Mouse (Mus musculus): Measurements from ENCODE around the gene Retn.
A peak's percentile ranks its signal among the peaks of the same experiment; 100 is the strongest.

Gene Retn

DNA sequence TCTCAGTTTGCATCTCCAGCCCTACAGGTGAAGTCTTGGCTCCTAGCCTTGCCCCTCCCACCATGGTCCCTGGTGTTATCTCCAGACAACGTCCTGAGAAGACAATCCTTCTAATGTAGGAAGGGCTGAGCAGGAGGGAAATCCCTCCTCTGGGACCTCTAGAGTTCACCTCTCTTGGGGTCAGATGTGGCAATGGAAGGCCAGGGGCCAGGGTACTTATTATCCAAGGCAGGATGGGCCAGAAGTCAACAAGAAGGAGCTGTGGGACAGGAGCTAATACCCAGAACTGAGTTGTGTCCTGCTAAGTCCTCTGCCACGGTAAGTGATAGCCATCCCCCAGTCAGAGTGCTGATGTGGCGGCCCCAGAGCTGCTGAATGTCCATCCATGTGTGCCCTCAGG lies at the start of gene Retn:
Gene Retn (plus strand): TSS at position 245 of the 400 bp plus-strand sequence.
- DNase-seq, result no peak

- DNase-seq, result no peak
Observed at GRCm38 (mm10) chr8:3606593-3606992, 49.0 kb upstream of the Retn start.

DNA sequence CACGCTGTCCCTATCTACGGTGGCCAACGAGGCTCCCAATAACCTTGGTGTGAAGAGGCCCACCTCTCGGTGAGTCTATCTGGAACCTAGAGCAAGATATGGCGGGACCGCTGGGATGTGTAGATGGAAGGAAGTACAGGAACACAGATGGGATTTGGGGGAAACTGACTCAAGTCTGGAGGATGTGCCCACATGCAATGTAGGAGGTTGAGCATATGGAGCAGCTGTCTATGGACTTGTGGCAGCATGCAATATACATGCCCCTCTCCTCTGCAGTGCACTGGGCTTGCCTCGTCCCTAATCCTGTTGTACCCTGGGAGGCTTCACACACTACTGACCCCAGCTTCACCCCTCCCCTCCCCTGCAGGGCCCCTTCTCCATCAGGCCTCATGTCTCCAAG lies 47.7 kb upstream of the Retn start:
- no peak for DNase-seq

- DNase-seq, result no peak
Observed at GRCm38 (mm10) chr8:3609046-3609815, 46.3 kb upstream of the Retn start.

DNA sequence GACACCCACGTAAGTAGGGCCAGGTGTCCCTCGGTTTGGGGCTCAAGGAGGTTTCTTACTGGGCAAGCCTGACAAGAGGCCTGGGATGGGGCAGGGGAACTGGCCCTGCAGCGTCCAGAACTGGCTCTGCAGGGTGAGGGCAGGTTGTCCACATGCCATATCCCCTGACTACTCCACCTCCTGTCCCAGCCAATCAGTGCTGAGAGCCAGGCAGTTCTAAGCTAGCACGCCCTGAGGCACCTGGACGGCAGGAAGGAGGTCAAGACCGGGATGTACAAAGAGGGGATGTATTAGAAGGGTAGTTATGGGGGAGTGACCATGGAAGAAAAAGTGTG lies 45.8 kb upstream of the Retn start:
- DNase-seq, result no peak

- DNase-seq, result peak; percentile 99
Observed at GRCm38 (mm10) chr8:3621199-3621970, 34.2 kb upstream of the Retn start, which contains the start of the genes Xab2 and Pet100. TSS of gene Xab2 (minus strand) at chr8:3621316. TSS of gene Pet100 (plus strand) at chr8:3621548.

GRCm38 (mm10) chr8:3622119-3622518 lies 33.5 kb upstream of the Retn start:
- no peak for DNase-seq

DNA sequence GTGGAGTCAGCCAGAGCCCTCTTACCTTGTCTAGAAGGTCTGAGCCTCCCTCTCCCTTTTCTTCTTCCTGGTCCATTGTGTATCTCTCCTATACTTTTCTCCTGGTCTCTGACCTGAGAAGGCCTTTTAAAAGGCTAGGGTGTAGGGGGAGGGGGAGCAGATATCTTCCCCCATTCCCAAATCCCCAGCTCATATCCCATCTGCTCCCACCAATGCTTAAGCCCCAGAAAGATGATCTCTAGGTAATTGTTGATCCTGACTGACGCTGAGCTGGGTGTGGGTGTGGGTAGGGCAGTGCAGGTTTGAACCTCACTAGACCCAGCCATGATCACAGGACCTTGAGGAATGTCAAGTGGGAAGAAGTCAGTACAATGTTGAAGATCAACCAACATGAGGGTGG lies 30.1 kb upstream of the Retn start, which contains the start of gene Pcp2:
Gene Pcp2 (minus strand): TSS at position 101 of the 400 bp plus-strand sequence.
- DNase-seq, result no peak

- no peak for DNase-seq
Observed at GRCm38 (mm10) chr8:3626971-3627370, 28.6 kb upstream of the Retn start.

DNA sequence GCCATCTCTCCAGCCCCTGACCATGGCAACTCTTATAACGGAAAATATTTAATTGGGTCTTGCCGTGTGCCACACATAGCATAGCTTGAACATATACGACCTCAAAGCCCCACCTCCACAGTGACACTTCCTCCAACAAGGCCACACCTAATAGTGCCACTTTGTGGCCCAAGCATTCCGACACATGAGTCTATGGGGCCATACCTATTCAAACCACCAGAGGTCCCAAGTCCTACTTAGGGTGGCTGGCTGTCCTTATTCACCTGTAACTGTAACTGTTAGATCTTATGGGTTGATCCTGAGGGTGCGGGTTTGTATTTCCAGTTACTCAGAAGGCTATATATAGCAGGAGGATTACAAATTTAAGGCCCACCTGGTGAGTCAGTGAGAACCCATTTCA lies 27.6 kb upstream of the Retn start:
- DNase-seq, result peak; percentile 40

DNA sequence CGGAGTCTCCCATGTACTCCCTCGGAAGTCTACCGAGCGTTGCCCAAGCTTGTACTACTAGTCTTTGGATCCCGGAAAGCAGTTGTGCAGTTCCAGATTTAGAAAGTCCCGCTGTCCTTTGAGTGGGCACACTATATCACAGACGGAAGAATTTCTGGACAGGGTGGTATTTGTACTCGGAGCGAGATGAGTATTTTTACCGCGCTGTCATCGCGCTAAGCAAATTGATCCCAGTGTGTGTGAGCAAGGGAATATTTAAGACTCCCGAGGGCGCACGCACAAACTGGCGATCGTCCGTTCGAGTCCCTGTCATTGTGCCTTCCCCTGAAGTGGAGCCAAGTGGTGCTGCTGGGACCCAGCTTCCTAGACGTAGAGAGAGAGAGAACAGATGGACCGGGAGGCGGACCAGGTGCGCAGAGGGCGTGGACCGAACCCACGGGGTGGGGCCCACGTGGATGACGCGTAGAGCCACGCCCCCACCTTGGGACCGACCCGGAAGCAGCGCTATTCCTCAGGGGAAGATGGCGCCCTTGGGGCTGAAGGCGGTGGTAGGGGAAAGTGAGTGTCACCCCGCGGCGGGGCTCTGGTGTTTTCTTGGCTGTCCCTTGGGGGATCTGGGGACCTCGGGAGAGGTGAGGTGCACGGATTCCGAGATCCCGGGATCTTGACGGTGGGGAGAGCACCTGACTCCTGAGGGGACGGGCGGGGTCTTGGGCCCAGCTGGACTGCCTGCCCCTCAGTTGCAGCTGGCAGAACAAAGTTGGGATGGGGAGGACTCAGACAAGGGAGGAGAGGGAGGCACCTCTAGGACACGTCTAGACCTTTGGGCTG lies 24.7 kb upstream of the Retn start, which contains the start of gene Stxbp2:
Gene Stxbp2 (plus strand): TSS at position 309 of the 831 bp plus-strand sequence.
- DNase-seq, result peak; percentile 82

- no peak for DNase-seq
Observed at GRCm38 (mm10) chr8:3631478-3631875, 24.1 kb upstream of the Retn start.

- no peak for DNase-seq
Observed at GRCm38 (mm10) chr8:3645804-3646203, 9.8 kb upstream of the Retn start.

DNA sequence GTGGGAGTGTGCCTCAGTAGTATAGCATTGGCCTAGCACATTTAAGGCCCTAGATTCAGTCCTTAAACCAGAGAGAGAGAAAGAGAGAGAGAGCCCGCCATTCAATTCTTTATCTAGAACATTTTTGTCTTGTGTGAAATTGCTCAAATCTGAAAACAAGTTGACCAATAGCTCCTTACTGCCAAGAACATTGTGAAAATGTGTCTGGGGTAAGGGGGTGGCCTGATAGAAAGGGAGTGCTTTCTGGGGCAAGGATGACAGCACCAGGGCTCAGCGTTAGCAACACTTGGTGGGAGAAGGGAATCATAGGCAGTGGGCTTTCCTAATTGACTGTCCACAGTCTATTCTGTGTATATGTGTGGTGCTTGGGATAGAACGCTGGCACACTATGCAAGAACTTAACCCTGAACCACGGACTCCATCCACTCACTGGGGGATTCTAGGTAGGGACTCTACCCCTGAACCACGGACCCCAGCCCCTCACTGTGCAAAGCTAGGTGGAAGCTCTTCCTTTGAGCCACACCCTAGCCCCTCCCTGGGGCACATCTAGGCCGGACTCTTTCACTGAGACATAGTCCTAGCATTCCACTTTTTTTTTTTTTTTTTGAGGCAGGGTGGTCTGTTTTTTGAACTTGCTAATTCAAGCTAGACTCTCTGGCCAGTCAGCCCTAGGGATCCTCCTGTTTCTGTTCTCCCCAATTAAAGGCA lies 8.6 kb upstream of the Retn start:
- no peak for DNase-seq

DNA sequence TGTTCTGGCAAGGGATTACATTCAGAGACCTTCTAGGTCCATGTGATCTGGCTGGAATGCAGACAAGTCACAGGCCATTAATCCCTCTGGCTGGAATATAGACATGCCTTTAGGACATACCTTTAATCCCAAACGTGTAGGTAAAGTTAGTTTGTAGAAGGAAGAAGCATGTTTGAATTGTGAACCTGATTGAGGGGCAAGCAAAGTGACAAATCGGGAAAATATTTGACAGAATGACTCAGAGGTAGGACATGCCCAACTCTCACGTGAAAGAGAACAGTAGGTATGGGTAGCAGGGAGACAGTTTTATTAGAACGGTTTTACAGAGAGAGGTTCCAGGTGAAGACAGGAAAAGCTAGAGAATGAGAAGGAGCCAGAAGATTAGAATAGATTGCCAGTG lies 8.0 kb upstream of the Retn start:
- DNase-seq, result no peak

- DNase-seq, result no peak
Observed at GRCm38 (mm10) chr8:3648268-3648667, 7.3 kb upstream of the Retn start.

DNA sequence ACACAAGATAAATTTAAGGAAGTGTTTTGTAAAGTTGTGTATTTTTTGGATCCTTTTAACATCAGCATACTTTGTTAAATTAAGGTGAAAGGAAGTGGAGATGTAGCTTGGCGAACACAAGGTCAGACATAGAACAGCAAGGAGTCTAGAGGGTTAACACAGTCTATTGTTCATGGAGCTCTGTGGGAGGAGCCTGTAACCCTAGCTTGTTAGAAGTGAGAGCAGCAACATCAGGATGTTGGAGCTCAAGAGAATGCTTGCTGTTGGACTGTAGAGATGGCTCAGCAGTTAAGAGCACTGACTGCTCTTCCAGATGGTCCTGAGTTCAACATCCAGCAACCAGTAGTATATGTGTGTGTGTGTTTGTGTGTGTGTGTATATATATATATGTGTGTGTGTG lies 6.6 kb upstream of the Retn start:
- no peak for DNase-seq

DNA sequence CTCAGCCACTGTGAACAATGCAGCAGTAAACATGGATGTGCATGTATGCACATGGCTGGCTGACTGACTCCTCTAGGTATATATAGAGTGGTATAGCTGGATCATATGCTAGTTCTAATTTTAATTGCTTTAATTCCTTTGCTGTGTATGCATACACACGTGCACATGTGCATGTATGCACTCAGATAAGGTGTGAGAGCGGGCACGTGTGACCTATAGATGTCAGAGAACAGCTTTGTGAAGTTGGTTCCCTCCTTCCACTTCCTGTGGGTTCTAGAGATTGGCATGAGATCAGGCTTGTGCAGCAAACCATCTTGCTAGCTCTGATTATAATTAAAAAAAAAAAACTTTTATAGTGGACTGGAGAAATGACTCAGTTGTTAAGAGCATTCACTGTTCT lies 2.7 kb upstream of the Retn start:
- DNase-seq, result no peak

DNA sequence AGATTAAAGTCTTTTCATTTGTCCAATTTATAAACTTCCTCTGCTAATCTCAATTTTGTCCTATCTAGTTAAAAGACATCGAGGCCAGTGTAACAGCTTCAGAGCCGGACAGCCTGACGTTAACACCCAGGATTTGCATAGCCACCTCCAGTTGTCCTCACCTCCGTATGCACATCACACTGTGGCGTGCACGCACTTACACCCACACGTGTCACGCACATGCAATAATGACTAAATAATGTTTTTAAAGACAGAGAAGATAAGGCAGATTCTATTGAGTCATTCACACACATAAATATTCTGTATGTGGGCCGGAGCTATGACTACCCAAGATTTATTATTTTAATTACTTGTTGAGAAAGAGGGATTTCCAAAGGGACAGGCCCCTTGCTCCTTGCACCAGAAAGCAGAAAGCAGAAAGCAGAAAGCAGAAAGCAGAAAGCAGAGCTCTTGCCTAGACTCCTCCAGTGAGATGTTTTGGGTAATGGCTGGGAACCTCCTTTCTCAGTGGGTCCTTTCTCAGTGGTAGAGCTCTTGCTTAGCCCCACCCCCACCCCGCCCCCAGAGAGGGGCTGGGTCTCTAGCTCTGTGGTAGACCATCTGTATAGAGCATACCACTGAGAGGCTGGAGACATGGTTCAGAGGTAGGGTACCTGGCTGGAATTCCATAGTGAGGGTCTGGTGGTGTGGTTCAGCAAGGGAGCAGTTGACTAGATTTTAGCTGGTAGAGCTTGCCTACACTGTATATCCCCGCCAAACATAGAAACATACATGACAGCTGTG lies 653 bp upstream of the Retn start:
- no peak for DNase-seq

GRCm38 (mm10) chr8:3656725-3657381 lies 1.3 kb downstream of the Retn start:
- peak; percentile 54 for DNase-seq

DNA sequence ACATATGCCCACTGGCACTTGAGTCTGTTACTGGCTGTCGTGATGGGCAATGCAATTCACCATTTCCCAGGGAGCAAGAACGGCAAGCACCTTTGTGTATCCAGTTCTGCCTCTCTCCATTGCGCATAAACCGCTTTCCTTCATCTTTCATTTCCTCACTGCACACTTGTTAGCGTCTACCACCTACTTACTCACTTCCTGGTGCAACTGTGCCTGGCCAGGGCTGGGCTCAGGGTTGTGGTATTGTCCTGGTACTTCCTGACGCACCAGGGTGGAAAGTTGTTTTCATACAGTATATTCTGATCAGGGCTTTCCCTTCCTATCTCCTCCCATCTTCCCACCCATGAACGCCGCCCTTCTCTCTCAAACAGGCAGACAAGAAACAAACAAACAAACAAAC lies 5.3 kb downstream of the Retn start:
- DNase-seq, result no peak
